Mouse (Mus musculus): ENCODE measurements around the gene Pard6b. TPM values are rescaled to one million over a fixed set of nuclear protein-coding genes. Genes with fewer than 3 reads are reported as not detected.

The Pard6b gene
- total RNA-seq, 2 experiments from 2014 or later, result 0.43 to 0.62 TPM

GRCm38 (mm10) chr2:168059200-168059790 is 21.5 kb upstream of the Pard6b start:
- DNase-seq, result no peak

- no peak for DNase-seq
Observed at GRCm38 (mm10) chr2:168063712-168064111, 17.1 kb upstream of the Pard6b start.

GRCm38 (mm10) chr2:168065511-168065910 is 15.3 kb upstream of the Pard6b start:
- DNase-seq, result no peak

GRCm38 (mm10) chr2:168066783-168067182 is 14.0 kb upstream of the Pard6b start:
- DNase-seq, result no peak

GRCm38 (mm10) chr2:168070425-168070824 is 10.4 kb upstream of the Pard6b start:
- peak; percentile 60 for DNase-seq

GRCm38 (mm10) chr2:168072436-168073131 is 8.2 kb upstream of the Pard6b start:
- peak; percentile 72 for DNase-seq

GRCm38 (mm10) chr2:168073722-168074121 is 7.1 kb upstream of the Pard6b start:
- DNase-seq, result no peak

GRCm38 (mm10) chr2:168074457-168074856 is 6.3 kb upstream of the Pard6b start:
- DNase-seq, result no peak

- no peak for DNase-seq
Observed at GRCm38 (mm10) chr2:168076840-168077576, 3.8 kb upstream of the Pard6b start.

- no peak for DNase-seq
Observed at GRCm38 (mm10) chr2:168078107-168078830, 2.5 kb upstream of the Pard6b start.

- DNase-seq, result peak; percentile 17
Observed at GRCm38 (mm10) chr2:168081299-168081932, 612 bp downstream of the Pard6b start.

- no peak for DNase-seq
Observed at GRCm38 (mm10) chr2:168081933-168082306, 1.1 kb downstream of the Pard6b start.

GRCm38 (mm10) chr2:168083593-168083992 is 2.8 kb downstream of the Pard6b start:
- DNase-seq, result no peak

- DNase-seq, result no peak
Observed at GRCm38 (mm10) chr2:168084228-168084627, 3.4 kb downstream of the Pard6b start.

- no peak for DNase-seq
Observed at GRCm38 (mm10) chr2:168085621-168086265, 4.9 kb downstream of the Pard6b start.

GRCm38 (mm10) chr2:168086318-168086717 is 5.5 kb downstream of the Pard6b start:
- DNase-seq, result no peak

- DNase-seq, result no peak
Observed at GRCm38 (mm10) chr2:168086839-168087238, 6.0 kb downstream of the Pard6b start.

GRCm38 (mm10) chr2:168091560-168091959 is 10.8 kb downstream of the Pard6b start:
- DNase-seq, result no peak

- no peak for DNase-seq
Observed at GRCm38 (mm10) chr2:168093077-168093476, 12.3 kb downstream of the Pard6b start.

GRCm38 (mm10) chr2:168095077-168095476 is 14.3 kb downstream of the Pard6b start:
- no peak for DNase-seq

GRCm38 (mm10) chr2:168096487-168096886 is 15.7 kb downstream of the Pard6b start:
- DNase-seq, result no peak

GRCm38 (mm10) chr2:168098040-168098439 is 17.2 kb downstream of the Pard6b start:
- peak; percentile 31 for DNase-seq

All from gastrocnemius, postnatal 25 days (tissue).